Mouse (Mus musculus): ENCODE results near the gene Slc6a9.
A peak's percentile ranks its signal among the peaks of the same experiment; 100 is the strongest.

The Slc6a9 gene

GRCm38 (mm10) chr4:117834457-117834844, at the start of gene Slc6a9:
Slc6a9 (plus strand) TSS chr4:117834506.
- DNase-seq (ENCODE audit: low spot score in 2 of 2) = no peak

- no peak for DNase-seq (ENCODE audit: low spot score in 2 of 2)
Observed at GRCm38 (mm10) chr4:117786963-117787362, 47.3 kb upstream of the Slc6a9 start.

GRCm38 (mm10) chr4:117788308-117788707, 46.0 kb upstream of the Slc6a9 start:
- DNase-seq (ENCODE audit: low spot score in 2 of 2) = no peak

- DNase-seq (ENCODE audit: low spot score in 2 of 2) = no peak
Observed at GRCm38 (mm10) chr4:117799904-117800303, 34.4 kb upstream of the Slc6a9 start.

GRCm38 (mm10) chr4:117806992-117807391, 27.3 kb upstream of the Slc6a9 start:
- no peak for DNase-seq (ENCODE audit: low spot score in 2 of 2)

GRCm38 (mm10) chr4:117810933-117811332, 23.4 kb upstream of the Slc6a9 start:
- no peak for DNase-seq (ENCODE audit: low spot score in 2 of 2)

GRCm38 (mm10) chr4:117813591-117814192, 20.6 kb upstream of the Slc6a9 start:
- DNase-seq (ENCODE audit: low spot score in 2 of 2) = no peak

GRCm38 (mm10) chr4:117814333-117814732, 20.0 kb upstream of the Slc6a9 start:
- no peak for DNase-seq (ENCODE audit: low spot score in 2 of 2)

GRCm38 (mm10) chr4:117816776-117817175, 17.5 kb upstream of the Slc6a9 start:
- DNase-seq (ENCODE audit: low spot score in 2 of 2) = no peak

- DNase-seq (ENCODE audit: low spot score in 2 of 2) = no peak
Observed at GRCm38 (mm10) chr4:117818032-117818431, 16.3 kb upstream of the Slc6a9 start.

GRCm38 (mm10) chr4:117828572-117829145, 5.6 kb upstream of the Slc6a9 start:
- no peak for DNase-seq (ENCODE audit: low spot score in 2 of 2)

- DNase-seq (ENCODE audit: low spot score in 2 of 2) = peak; percentile 38
Observed at GRCm38 (mm10) chr4:117829260-117830123, 4.8 kb upstream of the Slc6a9 start.

- DNase-seq (ENCODE audit: low spot score in 2 of 2) = no peak
Observed at GRCm38 (mm10) chr4:117830124-117830551, 4.2 kb upstream of the Slc6a9 start.

- DNase-seq (ENCODE audit: low spot score in 2 of 2) = no peak
Observed at GRCm38 (mm10) chr4:117830801-117831200, 3.5 kb upstream of the Slc6a9 start.

GRCm38 (mm10) chr4:117831499-117831898, 2.8 kb upstream of the Slc6a9 start:
- no peak for DNase-seq (ENCODE audit: low spot score in 2 of 2)

- DNase-seq (ENCODE audit: low spot score in 2 of 2) = no peak
Observed at GRCm38 (mm10) chr4:117831920-117832691, 2.2 kb upstream of the Slc6a9 start.

- DNase-seq (ENCODE audit: low spot score in 2 of 2) = peak; percentile 35 to 36
Observed at GRCm38 (mm10) chr4:117834845-117835530, 682 bp downstream of the Slc6a9 start.

- DNase-seq (ENCODE audit: low spot score in 2 of 2) = peak; percentile 36 to 41
Observed at GRCm38 (mm10) chr4:117835531-117836111, 1.3 kb downstream of the Slc6a9 start.

- peak; percentile 81 to 82 for DNase-seq (ENCODE audit: low spot score in 2 of 2)
Observed at GRCm38 (mm10) chr4:117836204-117836767, 2.0 kb downstream of the Slc6a9 start.

- no peak for DNase-seq (ENCODE audit: low spot score in 2 of 2)
Observed at GRCm38 (mm10) chr4:117837271-117837670, 3.0 kb downstream of the Slc6a9 start.

GRCm38 (mm10) chr4:117839366-117839765, 5.1 kb downstream of the Slc6a9 start:
- no peak for DNase-seq (ENCODE audit: low spot score in 2 of 2)
